Mouse (Mus musculus): Measurements from ENCODE around the gene Castor1.

Gene Castor1

GRCm38 (mm10) chr11:4206563-4206962, 11.5 kb upstream of the Castor1 start:
- DNase-seq (ENCODE audit: low read depth, low spot score), result no peak

GRCm38 (mm10) chr11:4207655-4208054, 10.4 kb upstream of the Castor1 start:
- DNase-seq (ENCODE audit: low read depth, low spot score), result no peak

GRCm38 (mm10) chr11:4209556-4209955, 8.5 kb upstream of the Castor1 start:
- no peak for DNase-seq (ENCODE audit: low read depth, low spot score)

GRCm38 (mm10) chr11:4210786-4211185, 7.2 kb upstream of the Castor1 start:
- DNase-seq (ENCODE audit: low read depth, low spot score), result no peak

GRCm38 (mm10) chr11:4213107-4213506, 4.9 kb upstream of the Castor1 start:
- DNase-seq (ENCODE audit: low read depth, low spot score), result no peak

GRCm38 (mm10) chr11:4214572-4214971, 3.5 kb upstream of the Castor1 start:
- no peak for DNase-seq (ENCODE audit: low read depth, low spot score)

GRCm38 (mm10) chr11:4215061-4215460, 3.0 kb upstream of the Castor1 start:
- DNase-seq (ENCODE audit: low read depth, low spot score), result no peak

- DNase-seq (ENCODE audit: low read depth, low spot score), result no peak
These were observed 1.6 kb upstream of the Castor1 start for GRCm38 (mm10) chr11:4216248-4217000.

- no peak for DNase-seq (ENCODE audit: low read depth, low spot score)
These were observed 612 bp downstream of the Castor1 start for GRCm38 (mm10) chr11:4218637-4219036.

- DNase-seq (ENCODE audit: low read depth, low spot score), result peak; percentile 92
These were observed 1.3 kb downstream of the Castor1 start for GRCm38 (mm10) chr11:4219317-4219751.

- peak; percentile 31 for DNase-seq (ENCODE audit: low read depth, low spot score)
These were observed 1.9 kb downstream of the Castor1 start for GRCm38 (mm10) chr11:4219908-4220307.

- DNase-seq (ENCODE audit: low read depth, low spot score), result peak; percentile 67
These were observed 2.7 kb downstream of the Castor1 start for GRCm38 (mm10) chr11:4220443-4221400.

GRCm38 (mm10) chr11:4222046-4222950, 4.3 kb downstream of the Castor1 start:
- DNase-seq (ENCODE audit: low read depth, low spot score), result no peak

- no peak for DNase-seq (ENCODE audit: low read depth, low spot score)
These were observed 5.6 kb downstream of the Castor1 start for GRCm38 (mm10) chr11:4223393-4224188.

- DNase-seq (ENCODE audit: low read depth, low spot score), result no peak
These were observed 6.2 kb downstream of the Castor1 start for GRCm38 (mm10) chr11:4224223-4224622.

- no peak for DNase-seq (ENCODE audit: low read depth, low spot score)
These were observed 8.7 kb downstream of the Castor1 start for GRCm38 (mm10) chr11:4226569-4227325.

GRCm38 (mm10) chr11:4228463-4228862, 10.4 kb downstream of the Castor1 start:
- peak; percentile 95 for DNase-seq (ENCODE audit: low read depth, low spot score)

- no peak for DNase-seq (ENCODE audit: low read depth, low spot score)
These were observed 11.8 kb downstream of the Castor1 start for GRCm38 (mm10) chr11:4229841-4230240.

GRCm38 (mm10) chr11:4231435-4231834, 13.4 kb downstream of the Castor1 start:
- no peak for DNase-seq (ENCODE audit: low read depth, low spot score)

GRCm38 (mm10) chr11:4232644-4233043, 14.6 kb downstream of the Castor1 start:
- no peak for DNase-seq (ENCODE audit: low read depth, low spot score)

All from brain, adult 2 months (tissue).